Mouse (Mus musculus) right cerebral cortex, postnatal 14 days (tissue): Measurements from ENCODE around the gene Btbd9.

Experiments
- DNase-seq: peaks from one replicate; pipeline ENCODE4 v3.0.0; 2022

Gene Btbd9

GRCm38 (mm10) chr17:30378221-30379010 is 197.9 kb downstream of the Btbd9 start:
- DNase-seq = no peak

- DNase-seq = no peak
These were observed 198.5 kb downstream of the Btbd9 start for GRCm38 (mm10) chr17:30377754-30378153.

- no peak for DNase-seq
These were observed 201.2 kb downstream of the Btbd9 start for GRCm38 (mm10) chr17:30375107-30375506.

GRCm38 (mm10) chr17:30368559-30368958 is 207.7 kb downstream of the Btbd9 start:
- no peak for DNase-seq

- no peak for DNase-seq
These were observed 211.6 kb downstream of the Btbd9 start for GRCm38 (mm10) chr17:30364701-30365100.

- DNase-seq = no peak
These were observed 212.9 kb downstream of the Btbd9 start for GRCm38 (mm10) chr17:30363365-30363764.

GRCm38 (mm10) chr17:30360654-30361053 is 215.6 kb downstream of the Btbd9 start:
- DNase-seq = no peak

- no peak for DNase-seq
These were observed 216.9 kb downstream of the Btbd9 start for GRCm38 (mm10) chr17:30359392-30359791.

- DNase-seq = no peak
These were observed 220.9 kb downstream of the Btbd9 start for GRCm38 (mm10) chr17:30355431-30355830.

GRCm38 (mm10) chr17:30354381-30354780 is 221.9 kb downstream of the Btbd9 start:
- DNase-seq = no peak

- DNase-seq = no peak
These were observed 228.3 kb downstream of the Btbd9 start for GRCm38 (mm10) chr17:30348031-30348430.

- no peak for DNase-seq
These were observed 229.1 kb downstream of the Btbd9 start for GRCm38 (mm10) chr17:30347101-30347613.

GRCm38 (mm10) chr17:30345008-30345407 is 231.3 kb downstream of the Btbd9 start:
- no peak for DNase-seq

GRCm38 (mm10) chr17:30343701-30344473 is 232.4 kb downstream of the Btbd9 start:
- DNase-seq = no peak

GRCm38 (mm10) chr17:30341556-30341955 is 234.7 kb downstream of the Btbd9 start:
- DNase-seq = no peak

- no peak for DNase-seq
These were observed 235.7 kb downstream of the Btbd9 start for GRCm38 (mm10) chr17:30340495-30341126.

- no peak for DNase-seq
These were observed 237.0 kb downstream of the Btbd9 start for GRCm38 (mm10) chr17:30339317-30339716.

GRCm38 (mm10) chr17:30336816-30337215 is 239.5 kb downstream of the Btbd9 start:
- no peak for DNase-seq

- DNase-seq = no peak
These were observed 240.0 kb downstream of the Btbd9 start for GRCm38 (mm10) chr17:30336280-30336679.

GRCm38 (mm10) chr17:30335746-30336145 is 240.5 kb downstream of the Btbd9 start:
- DNase-seq = no peak

GRCm38 (mm10) chr17:30334257-30334656 is 242.0 kb downstream of the Btbd9 start:
- no peak for DNase-seq

- no peak for DNase-seq
These were observed 243.2 kb downstream of the Btbd9 start for GRCm38 (mm10) chr17:30333136-30333535.

- DNase-seq = no peak
These were observed 244.9 kb downstream of the Btbd9 start for GRCm38 (mm10) chr17:30331380-30331779.
